Mouse (Mus musculus) midbrain, embryonic 14.5 days (tissue): ENCODE results near the gene 1700025B11Rik. TPM values are rescaled to one million over a fixed set of nuclear protein-coding genes. Genes with fewer than 3 reads are reported as not detected.

Experiments
- polyA plus RNA-seq: library from polyadenylated mRNA; unstranded; fragments of >200 nt; fragmentation: Nextera tagmentation; extraction: Ambion mirVana; gene quantifications from 2 replicates; pipeline ENCODE4 v1.2.1, GENCODE M21; 2014

Gene 1700025B11Rik
- polyA plus RNA-seq, 1 experiment from 2014 or later, result not detected

Other genes with a start within 250 kb of the 1700025B11Rik start
- gene Apol7a, start 162.8 kb downstream of the 1700025B11Rik start, polyA plus RNA-seq, result not detected in 2 replicates
- not detected in 2 replicates for gene Apol9a, start 150.8 kb downstream of the 1700025B11Rik start, polyA plus RNA-seq
- gene Apol7b, start 114.4 kb downstream of the 1700025B11Rik start, polyA plus RNA-seq, result not detected in 2 replicates
- not detected in 2 replicates for gene Apol10a, start 84.8 kb downstream of the 1700025B11Rik start, polyA plus RNA-seq
- not detected in 2 replicates for gene Apol11a, start 53.6 kb downstream of the 1700025B11Rik start, polyA plus RNA-seq
- gene Apol7c, start 28.6 kb downstream of the 1700025B11Rik start, polyA plus RNA-seq, result not detected in 2 replicates
- 0.20 TPM in 1 of 2 replicates, not detected in the other for gene Apol10b, start 34.2 kb upstream of the 1700025B11Rik start, polyA plus RNA-seq
- not detected in 2 replicates for gene Gm36245, start 37.4 kb upstream of the 1700025B11Rik start, polyA plus RNA-seq
- gene Apol11b, start 81.4 kb upstream of the 1700025B11Rik start, polyA plus RNA-seq, result not detected in 2 replicates
- gene Apol7e, start 137.0 kb upstream of the 1700025B11Rik start, polyA plus RNA-seq, result not detected in 2 replicates
- not detected in 2 replicates for gene Apol9b, start 167.1 kb upstream of the 1700025B11Rik start, polyA plus RNA-seq
- gene Apol8, start 195.1 kb upstream of the 1700025B11Rik start, polyA plus RNA-seq, result 0.11 TPM in 2 replicates